Mouse (Mus musculus) G1E-ER4 (cell line): ENCODE results near the gene Ssna1. TPM values are rescaled to one million over a fixed set of nuclear protein-coding genes. Genes with fewer than 3 reads are reported as not detected.

Experiments used
- GATA1 ChIP-seq: IDR thresholded peaks from one replicate; pipeline ENCODE4 v1.8.0; 2012; ENCODE audit warnings: low read length, inconsistent platforms
- polyA plus RNA-seq: library from polyadenylated mRNA; stranded (reverse); fragments of >175 nt; gene quantifications from 2 replicates; pipeline ENCODE4 v1.2.3, GENCODE M21; 2012

The Ssna1 gene
- polyA plus RNA-seq, 1 experiment = 198 TPM

DNA sequence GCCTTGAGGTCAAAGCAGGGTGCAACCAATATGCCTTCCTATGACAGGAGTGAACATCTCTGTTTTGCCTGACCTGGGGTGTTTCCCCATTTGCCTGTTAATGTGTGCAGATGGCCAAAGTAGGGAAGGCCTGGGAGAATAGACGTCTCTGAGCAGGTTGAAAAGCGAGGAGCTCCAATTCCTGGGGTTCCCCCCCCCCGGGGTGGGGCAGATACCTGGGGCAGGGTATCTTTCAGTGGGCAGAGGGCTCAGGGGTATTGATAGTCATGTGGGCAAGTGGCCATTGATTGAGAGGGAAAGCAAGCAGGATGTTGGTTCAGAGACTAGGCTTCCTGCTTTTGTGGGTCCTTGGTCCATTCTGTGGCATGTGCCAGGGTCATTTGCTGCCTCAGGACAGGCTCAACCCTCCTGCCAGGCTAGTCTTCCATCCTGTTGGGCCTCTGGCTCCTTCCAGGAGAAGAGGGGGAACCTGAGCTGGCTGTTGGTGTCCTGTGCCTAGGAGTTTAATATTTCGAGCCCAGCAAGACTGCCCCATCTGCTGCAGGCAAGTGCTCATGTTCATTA, 4.4 kb downstream of the Ssna1 start:
- no peak for TF ChIP-seq GATA1

DNA sequence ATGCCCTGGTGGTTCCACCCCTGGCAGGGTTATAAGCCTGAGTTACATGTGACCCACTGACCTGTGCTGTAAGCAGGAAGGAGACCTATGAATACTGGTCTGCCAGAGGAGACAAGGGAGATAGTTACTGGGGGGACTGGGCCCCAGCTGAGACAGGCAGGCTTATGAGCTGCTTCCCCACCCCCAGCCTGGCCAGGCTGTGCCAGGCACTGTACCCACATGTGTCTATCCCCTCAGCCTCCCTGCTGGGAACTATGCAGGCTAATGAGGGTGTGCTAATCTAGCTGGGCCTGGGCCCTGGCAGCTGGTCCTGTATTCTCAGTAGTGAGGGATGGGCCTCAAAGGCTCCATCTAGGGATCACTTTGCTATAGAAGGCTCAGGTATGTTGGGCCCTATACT, 5.0 kb downstream of the Ssna1 start:
- TF ChIP-seq GATA1 = no peak

DNA sequence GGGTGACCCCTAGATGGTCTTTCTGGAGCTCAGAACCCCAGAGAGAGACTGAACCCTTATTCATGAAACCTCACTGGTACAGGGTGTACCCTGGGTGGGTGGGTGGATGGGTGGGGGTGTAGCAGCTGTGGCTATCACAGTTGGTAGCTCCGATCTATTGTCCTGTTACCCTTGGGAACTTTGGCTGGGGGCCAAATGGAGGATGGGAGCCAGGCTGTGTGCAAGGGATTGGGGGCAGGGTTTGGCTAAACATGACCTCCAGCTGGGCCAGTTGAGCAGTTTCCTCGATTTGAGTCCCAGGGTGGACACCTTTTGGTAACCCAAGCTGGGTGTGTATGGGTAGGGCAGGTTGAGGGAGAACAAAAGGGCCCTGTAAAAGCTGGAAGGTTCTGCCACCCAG, 5.5 kb downstream of the Ssna1 start:
- TF ChIP-seq GATA1 = no peak

DNA sequence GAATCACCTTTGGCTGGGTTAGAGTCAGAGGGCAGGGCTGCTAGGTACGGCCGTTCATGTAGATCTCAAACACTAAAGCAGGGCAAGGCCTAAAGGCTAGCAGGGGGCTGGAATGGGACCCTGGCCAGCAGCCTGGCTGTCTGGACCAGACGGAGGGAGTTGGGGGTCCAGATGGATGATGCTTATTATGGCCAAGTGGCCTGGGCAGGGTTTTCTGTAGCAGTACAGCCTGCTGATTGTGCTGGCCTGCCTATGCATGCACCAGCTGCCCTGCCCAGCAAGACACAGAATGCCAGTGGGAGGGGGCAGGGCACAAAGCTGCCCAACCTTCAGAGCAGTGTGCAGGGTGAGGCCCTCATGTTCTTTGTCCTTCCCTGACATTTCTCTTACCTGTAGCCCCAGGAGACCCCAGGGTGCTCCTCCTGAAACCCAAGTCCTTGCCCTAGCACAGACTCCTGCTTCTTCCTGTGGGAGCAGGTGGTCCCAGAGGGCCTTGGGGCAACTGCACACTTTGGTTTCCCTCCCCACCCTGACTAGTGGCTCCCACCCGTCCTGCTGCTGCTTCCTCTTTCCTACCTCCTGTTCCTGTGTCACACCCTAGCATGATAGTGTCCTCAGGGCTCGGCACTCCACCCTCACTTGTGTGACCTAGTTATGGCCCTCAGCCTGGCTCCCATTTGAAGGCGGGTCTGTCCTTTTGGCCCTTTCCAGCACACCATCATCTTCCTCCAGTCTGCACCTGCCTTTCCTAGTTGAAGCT, 6.2 kb downstream of the Ssna1 start:
- no peak for TF ChIP-seq GATA1

DNA sequence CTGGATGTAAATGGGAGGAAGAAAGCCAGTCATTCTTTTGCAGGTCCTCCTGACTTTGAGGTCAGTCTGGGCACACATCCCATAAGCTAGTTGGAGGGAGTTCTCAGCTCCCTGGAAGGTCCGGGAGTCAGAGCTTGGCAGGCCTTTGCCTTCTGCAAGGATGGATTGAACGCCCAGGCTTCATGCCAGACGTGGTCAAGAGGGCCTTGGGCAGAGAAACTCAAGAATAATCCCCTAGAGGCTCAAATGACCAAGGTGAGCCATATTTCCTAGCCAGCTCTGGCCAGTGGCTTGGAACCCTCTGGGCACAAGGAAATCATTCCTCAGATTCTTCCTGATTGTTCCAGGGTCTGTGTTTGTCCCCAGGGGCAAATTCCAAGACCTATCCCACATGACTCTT, 7.4 kb downstream of the Ssna1 start:
- TF ChIP-seq GATA1 = no peak

DNA sequence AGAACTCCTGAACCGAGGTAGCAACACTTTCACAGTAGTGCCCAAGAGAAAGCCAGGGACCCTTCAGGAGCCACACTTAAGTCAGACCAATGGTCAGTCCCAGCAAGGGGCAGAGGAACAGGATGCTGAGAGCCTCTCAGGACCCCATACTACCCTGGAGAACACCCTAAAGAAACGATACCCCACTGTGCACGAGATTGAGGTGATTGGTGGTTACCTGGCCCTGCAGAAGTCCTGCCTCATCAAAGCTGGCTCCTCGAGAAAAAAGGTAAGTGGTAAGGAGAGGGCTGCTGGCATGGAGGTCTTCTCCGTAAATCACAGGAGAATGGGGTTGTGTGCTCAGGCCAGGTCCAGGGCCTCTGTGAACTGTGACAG, 8.0 kb downstream of the Ssna1 start:
- TF ChIP-seq GATA1 = no peak

DNA sequence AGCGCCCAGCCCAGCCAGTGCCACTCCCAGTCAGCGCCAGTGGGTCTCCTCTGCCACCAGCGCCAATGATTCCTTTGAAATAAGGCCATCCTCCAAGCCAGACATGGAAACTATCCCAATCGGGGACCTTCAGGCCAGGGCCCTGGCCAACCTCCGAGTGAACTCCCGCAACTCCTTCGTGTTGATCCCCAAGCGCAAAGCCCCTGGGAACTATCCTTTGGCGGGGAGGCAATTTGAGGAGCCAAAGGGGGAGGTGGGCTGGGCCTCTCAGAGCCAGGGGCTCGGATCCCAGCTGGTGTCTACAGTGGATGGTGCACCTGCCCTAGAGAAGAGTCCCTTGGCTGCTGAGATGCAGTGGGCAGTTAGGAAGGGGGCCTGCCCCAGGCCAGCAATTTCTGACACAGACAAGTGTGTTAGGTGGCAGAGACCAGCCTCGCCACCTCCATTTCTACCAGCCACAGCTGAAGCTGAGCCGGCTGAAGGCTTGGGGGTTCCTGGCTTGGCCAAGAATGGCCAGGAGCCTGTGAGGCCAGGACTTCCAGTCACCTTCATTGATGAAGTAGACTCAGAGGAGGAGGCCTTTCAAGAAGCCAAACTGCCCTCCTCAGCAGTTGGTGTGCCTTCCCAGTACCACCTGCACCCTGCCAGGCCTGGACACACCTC, 8.5 kb downstream of the Ssna1 start:
- TF ChIP-seq GATA1 = no peak

DNA sequence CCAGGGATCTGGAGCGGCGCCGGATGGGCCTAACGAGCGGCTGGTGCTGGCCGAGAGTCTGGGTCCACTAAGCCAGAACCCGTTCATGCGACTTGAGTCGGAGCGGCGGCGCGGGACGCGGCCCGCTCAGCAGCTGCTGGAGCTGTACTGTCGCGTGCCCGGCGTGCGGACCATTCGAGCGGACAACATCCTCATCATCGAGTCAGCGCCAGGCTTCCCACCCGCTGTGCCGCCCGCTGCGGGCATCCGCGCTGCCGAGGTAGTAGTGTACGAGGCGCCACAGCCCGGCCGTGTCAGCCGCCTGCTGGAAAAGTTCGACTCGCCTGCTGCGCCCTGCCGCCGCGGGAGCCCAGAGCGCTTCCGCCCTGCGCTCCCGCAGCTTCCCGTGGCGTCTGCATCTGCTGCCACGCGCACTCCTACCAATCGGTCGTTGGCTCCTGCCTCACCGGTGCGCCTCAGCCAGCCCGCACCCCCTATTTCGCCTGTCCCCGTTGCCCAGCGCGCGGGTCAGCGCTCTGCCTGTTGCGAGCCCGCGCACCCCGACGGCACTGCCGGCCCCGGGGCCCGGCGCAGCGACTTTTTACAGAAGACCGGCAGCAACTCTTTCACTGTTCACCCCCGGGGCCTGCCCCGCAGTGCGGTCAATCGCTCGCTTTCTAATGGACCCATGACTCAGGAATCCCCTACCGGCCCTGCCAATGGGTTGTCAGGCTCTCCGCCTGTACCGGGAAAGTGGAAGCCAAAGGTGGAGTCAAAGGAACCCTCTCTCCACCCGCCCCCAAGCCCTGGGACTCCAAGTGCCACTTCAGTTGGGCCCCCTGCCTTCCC, 9.2 kb downstream of the Ssna1 start:
- no peak for TF ChIP-seq GATA1

DNA sequence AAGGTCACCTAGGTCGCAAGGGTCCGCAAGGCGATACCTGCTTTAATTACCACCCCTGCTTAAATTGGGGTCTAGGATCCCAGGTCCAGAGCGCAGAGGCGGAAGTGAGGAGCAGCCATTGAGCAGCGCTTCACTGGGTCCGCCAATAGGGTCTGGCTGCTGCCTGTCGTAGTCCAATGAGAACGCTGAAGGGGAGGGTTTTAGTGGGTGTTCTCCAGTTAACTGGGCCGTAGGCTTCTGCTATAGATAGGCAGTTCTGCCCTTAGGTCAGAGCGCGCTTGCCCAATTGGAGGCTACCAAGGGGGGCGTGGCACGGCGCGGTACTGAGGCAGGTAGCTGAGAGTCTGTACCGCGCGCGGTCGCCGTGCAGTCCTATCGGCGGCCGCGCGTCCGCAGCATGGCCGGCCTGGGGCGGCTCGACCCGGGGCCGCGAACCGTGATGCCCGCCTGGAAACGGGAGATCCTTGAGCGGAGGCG, 9.9 kb downstream of the Ssna1 start, which contains the start of gene Tprn:
Gene Tprn, plus strand, starts transcription at position 328 of the 477 bp plus-strand sequence.
- no peak for TF ChIP-seq GATA1

DNA sequence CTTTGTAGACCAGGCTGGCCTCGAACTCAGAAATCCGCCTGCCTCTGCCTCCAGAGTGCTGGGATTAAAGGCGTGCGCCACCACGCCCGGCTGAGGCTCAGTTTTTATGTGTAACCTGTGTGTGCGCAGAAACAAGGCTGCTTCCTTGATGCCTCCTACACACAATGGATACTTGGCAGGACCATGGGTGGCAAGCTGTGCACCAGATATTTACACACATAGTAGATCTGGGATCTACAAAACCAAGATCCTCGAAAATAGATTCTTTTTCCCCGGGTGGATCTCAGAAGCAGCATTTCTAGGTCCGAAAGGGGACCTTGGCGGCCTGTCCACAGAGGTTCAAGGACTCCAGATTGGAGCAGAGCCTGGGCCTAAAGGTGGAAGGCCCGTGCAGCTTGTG, 10.4 kb downstream of the Ssna1 start:
- TF ChIP-seq GATA1 = no peak

DNA sequence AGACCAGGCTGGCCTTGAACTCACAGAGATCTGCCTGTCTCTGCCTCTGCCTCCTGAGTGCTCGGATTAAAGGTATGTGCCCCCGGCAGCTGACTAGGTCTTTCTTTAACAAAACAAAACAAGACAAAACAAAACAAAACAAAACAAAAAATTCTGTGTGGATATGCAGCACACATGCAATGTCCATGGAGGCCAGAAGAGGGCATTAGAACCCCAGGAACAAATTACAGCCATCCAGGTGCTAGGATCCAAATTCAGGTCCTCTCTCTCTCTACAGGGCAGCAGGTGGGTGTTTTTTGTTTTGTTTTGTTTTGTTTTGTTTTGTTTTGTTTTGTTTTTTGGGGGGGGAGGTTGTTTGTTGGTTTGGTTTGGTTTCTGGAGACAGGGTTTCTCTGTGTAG, 13.4 kb downstream of the Ssna1 start:
- TF ChIP-seq GATA1 = no peak

DNA sequence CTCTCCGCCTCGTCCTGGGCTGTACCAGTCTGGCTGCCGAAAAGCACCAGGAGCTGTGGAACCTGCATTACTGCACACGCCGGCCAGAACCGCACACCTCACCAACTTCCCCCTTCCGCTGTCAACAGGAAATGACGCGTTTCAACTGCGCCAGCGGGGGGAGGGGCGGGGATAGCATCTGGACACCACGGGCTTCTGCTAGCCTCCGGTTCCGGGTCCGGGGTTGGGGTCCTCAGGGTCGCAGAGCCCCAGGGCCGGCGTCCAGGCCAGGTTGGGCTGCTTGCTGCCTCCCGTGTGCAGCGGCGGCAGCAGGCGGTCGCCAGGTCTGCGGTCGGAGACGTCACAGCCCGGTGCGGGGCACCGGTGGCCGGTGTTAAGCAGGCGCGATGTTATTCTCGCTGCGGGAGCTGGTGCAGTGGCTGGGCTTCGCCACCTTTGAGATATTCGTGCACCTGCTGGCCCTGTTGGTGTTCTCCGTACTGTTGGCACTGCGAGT, 16.9 kb downstream of the Ssna1 start, which contains the start of gene Tmem203:
Gene Tmem203, plus strand, starts transcription at position 156 of the 496 bp plus-strand sequence.
- no peak for TF ChIP-seq GATA1

DNA sequence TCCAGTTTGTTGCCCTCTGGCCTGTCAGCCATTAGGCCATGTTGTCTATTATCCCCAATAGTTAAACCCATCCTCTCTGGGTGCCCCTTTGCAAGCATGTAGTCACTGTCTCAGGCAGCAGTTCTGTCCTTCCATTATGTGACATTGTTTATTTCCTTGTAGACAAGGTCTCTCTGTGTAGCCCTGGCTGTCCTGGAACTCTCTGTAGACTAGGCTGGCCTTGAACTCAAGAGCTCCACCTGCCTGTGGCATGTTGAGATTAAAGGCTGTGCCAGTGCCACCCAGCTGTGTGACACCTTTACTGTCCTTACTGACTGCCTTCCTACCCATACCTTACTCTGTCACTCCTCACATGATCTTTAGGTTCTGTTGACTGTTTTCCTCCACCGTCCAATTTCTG, 19.9 kb downstream of the Ssna1 start:
- no peak for TF ChIP-seq GATA1

DNA sequence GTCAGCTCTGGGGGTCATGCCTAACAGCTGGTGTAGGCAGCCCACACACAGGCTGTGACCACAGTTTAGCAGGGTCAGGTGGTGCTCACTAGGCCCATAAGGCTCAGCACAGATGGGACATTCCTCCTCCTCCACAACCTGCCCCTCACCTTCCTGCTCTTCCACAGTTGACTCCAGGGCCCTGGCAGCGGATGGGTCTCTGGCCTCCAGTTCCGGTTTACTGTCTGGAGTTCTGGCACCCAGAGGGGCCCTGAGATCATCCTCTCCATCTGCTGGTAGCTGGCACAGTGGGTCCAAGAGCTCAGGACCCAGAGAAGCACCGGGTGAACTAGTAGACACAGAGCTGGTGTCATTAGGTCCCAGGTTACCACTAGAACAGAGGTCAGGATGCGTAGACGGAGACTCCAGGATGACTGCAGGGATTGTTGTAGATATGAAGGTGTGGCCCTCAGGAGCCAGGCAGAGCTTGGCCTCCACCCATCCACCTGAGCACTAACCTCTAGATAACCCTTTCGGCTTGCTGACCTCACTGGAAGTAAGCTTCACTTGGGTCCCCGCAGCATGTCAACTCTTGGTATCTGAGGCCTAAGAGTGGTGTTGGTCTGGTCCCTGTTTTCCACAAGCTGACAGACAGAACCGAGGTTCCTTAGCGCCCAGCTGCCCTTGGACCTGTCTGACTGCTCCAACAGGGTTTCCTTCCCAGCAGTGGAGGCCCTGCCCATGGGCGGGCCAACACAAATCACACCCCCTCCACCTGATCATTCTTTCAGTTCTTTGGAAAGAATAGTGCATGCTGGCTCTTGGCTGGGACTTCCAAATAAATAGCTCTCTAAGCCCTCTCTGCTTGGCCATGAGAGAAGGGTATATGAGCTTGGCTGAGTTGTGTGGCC, 25.8 kb downstream of the Ssna1 start, which contains the start of gene AL732309.1:
Gene AL732309.1, minus strand, starts transcription at position 681 of the 890 bp plus-strand sequence.
- no peak for TF ChIP-seq GATA1
